Mouse (Mus musculus) frontal cortex, postnatal 10 days (tissue): ENCODE measurements around the gene Serhl.
"Not testable (repeated sequence)": the region's sequence is repeated elsewhere in the genome, so short reads cannot be mapped to it uniquely, and the experiment has no call there.

Source experiments
- DNase-seq, 2 experiments: peaks; one replicate each; pipeline ENCODE4 v3.0.0; 2022; ENCODE audit warnings: low spot score in 2 of 2, mixed read lengths in 1 of 2

Gene Serhl

GRCm38 (mm10) chr15:83089429-83089605 lies at the start of gene Serhl:
Gene Serhl (plus strand): TSS chr15:83089506.
- no peak for DNase-seq

- DNase-seq = no peak
Measured at GRCm38 (mm10) chr15:83040156-83040555, 49.1 kb upstream of the Serhl start.

GRCm38 (mm10) chr15:83042655-83043361 lies 46.5 kb upstream of the Serhl start:
- DNase-seq = peak in 1 of 2 experiments; percentile 52

- DNase-seq = no peak
Measured at GRCm38 (mm10) chr15:83043362-83043708, 46.0 kb upstream of the Serhl start.

- DNase-seq = not testable (repeated sequence)
Measured at GRCm38 (mm10) chr15:83045565-83045964, 43.7 kb upstream of the Serhl start.

GRCm38 (mm10) chr15:83046308-83046707 lies 43.0 kb upstream of the Serhl start:
- DNase-seq = no peak

- no peak for DNase-seq
Measured at GRCm38 (mm10) chr15:83046730-83047129, 42.6 kb upstream of the Serhl start.

GRCm38 (mm10) chr15:83052341-83053104 lies 36.8 kb upstream of the Serhl start:
- DNase-seq = no peak

GRCm38 (mm10) chr15:83053261-83053660 lies 36.0 kb upstream of the Serhl start:
- no peak for DNase-seq

GRCm38 (mm10) chr15:83055569-83055968 lies 33.7 kb upstream of the Serhl start:
- no peak for DNase-seq

- DNase-seq = peak; percentile 54 to 58
Measured at GRCm38 (mm10) chr15:83056378-83057083, 32.8 kb upstream of the Serhl start.

- DNase-seq = no peak
Measured at GRCm38 (mm10) chr15:83057533-83057932, 31.8 kb upstream of the Serhl start.

GRCm38 (mm10) chr15:83059233-83059660 lies 30.1 kb upstream of the Serhl start:
- DNase-seq = no peak

GRCm38 (mm10) chr15:83061689-83062088 lies 27.6 kb upstream of the Serhl start:
- no peak for DNase-seq

- not testable (repeated sequence) for DNase-seq
Measured at GRCm38 (mm10) chr15:83062582-83062981, 26.7 kb upstream of the Serhl start.

- DNase-seq = no peak
Measured at GRCm38 (mm10) chr15:83065543-83065942, 23.8 kb upstream of the Serhl start.

GRCm38 (mm10) chr15:83068270-83068669 lies 21.0 kb upstream of the Serhl start:
- DNase-seq = no peak

- DNase-seq = no peak
Measured at GRCm38 (mm10) chr15:83070942-83071341, 18.4 kb upstream of the Serhl start.

GRCm38 (mm10) chr15:83071752-83072151 lies 17.6 kb upstream of the Serhl start:
- DNase-seq = no peak

- DNase-seq = no peak
Measured at GRCm38 (mm10) chr15:83074179-83074578, 15.1 kb upstream of the Serhl start.

- DNase-seq = no peak
Measured at GRCm38 (mm10) chr15:83075607-83076525, 13.4 kb upstream of the Serhl start.

- DNase-seq = no peak
Measured at GRCm38 (mm10) chr15:83083530-83083929, 5.8 kb upstream of the Serhl start.
